Mouse (Mus musculus): Measurements from ENCODE around the gene Ankrd44. TPM values are rescaled to one million over a fixed set of nuclear protein-coding genes. Genes with fewer than 3 reads are reported as not detected.

The Ankrd44 gene
- polyA plus RNA-seq, 1 experiment from 2014 or later = 4.3 TPM

- no peak overlapping the region for H3K4me3 ChIP-seq (replicated peaks; ENCODE audit: low read depth, low read length)
- no peak overlapping the region for H3K9ac ChIP-seq (ENCODE audit: low read depth, low read length)
- H3K27ac ChIP-seq = no peak overlapping the region
- no peak overlapping the region for H3K4me2 ChIP-seq (ENCODE audit: low read length)
- 77% methylated on average over 1 of the region's 1 CpGs for WGBS
- H3K4me1 ChIP-seq (replicated peaks; ENCODE audit: insufficient read depth, low read length) = no peaks in the 10 kb centered on the region
- DNase-seq (ENCODE audit: low spot score) = no peak
- no peaks in the 10 kb centered on the region for H3K27me3 ChIP-seq (ENCODE audit: insufficient read depth, low read length)
- TF ChIP-seq CTCF (IDR thresholded peaks at IDR 0.05; ENCODE audit: low read depth) = no peak
- H3K9me3 ChIP-seq (replicated peaks; ENCODE audit: low read length) = no peaks in the 10 kb centered on the region
- ATAC-seq (replicated peaks; ENCODE audit: low FRiP score, low read depth) = no peak
- no peaks in the 10 kb centered on the region for H3K36me3 ChIP-seq (ENCODE audit: insufficient read depth, low read length)
Observed at GRCm38 (mm10) chr1:54679556-54679955, 246.6 kb downstream of the Ankrd44 start.

- DNase-seq (ENCODE audit: low spot score) (no peak), ATAC-seq (replicated peaks; ENCODE audit: low FRiP score, low read depth) (no peak)
Observed at GRCm38 (mm10) chr1:54678037-54678436, 248.2 kb downstream of the Ankrd44 start.

GRCm38 (mm10) chr1:54675478-54675877 is 250.7 kb downstream of the Ankrd44 start:
- Histone ChIP-seq H3K27me3 (ENCODE audit: insufficient read depth, low read length) (no peaks in the 10 kb centered on the region), H3K9me3 (replicated peaks; ENCODE audit: low read length) (no peaks in the 10 kb centered on the region), H3K4me2 (ENCODE audit: low read length) (no peak overlapping the region), H3K27ac (no peak overlapping the region), H3K4me3 (replicated peaks; ENCODE audit: low read depth, low read length) (no peak overlapping the region), H3K36me3 (ENCODE audit: insufficient read depth, low read length) (no peaks in the 10 kb centered on the region), H3K4me1 (replicated peaks; ENCODE audit: insufficient read depth, low read length) (no peaks in the 10 kb centered on the region), H3K9ac (ENCODE audit: low read depth, low read length) (no peak overlapping the region)
- no peak for TF ChIP-seq CTCF (IDR thresholded peaks at IDR 0.05; ENCODE audit: low read depth)
- no peak for ATAC-seq (replicated peaks; ENCODE audit: low FRiP score, low read depth)
- WGBS = 71% methylated on average over 5 of the region's 5 CpGs
- no peak for DNase-seq (ENCODE audit: low spot score)

More at GRCm38 (mm10) chr1:54678037-54678436, 248.2 kb downstream of the Ankrd44 start:
- no peaks in the 10 kb centered on the region for H3K9me3 ChIP-seq (replicated peaks; ENCODE audit: low read length)
- H3K4me2 ChIP-seq (ENCODE audit: low read length) = no peak overlapping the region
- H3K27ac ChIP-seq = no peak overlapping the region
- 55% methylated on average over 1 of the region's 1 CpGs for WGBS
- H3K36me3 ChIP-seq (ENCODE audit: insufficient read depth, low read length) = no peaks in the 10 kb centered on the region
- no peaks in the 10 kb centered on the region for H3K27me3 ChIP-seq (ENCODE audit: insufficient read depth, low read length)
- H3K9ac ChIP-seq (ENCODE audit: low read depth, low read length) = no peak overlapping the region
- TF ChIP-seq CTCF (IDR thresholded peaks at IDR 0.05; ENCODE audit: low read depth) = no peak
- no peaks in the 10 kb centered on the region for H3K4me1 ChIP-seq (replicated peaks; ENCODE audit: insufficient read depth, low read length)
- no peak overlapping the region for H3K4me3 ChIP-seq (replicated peaks; ENCODE audit: low read depth, low read length)

- H3K4me1 ChIP-seq (replicated peaks; ENCODE audit: insufficient read depth, low read length) = no peaks in the 10 kb centered on the region
- no peak for TF ChIP-seq CTCF (IDR thresholded peaks at IDR 0.05; ENCODE audit: low read depth)
- H3K9me3 ChIP-seq (replicated peaks; ENCODE audit: low read length) = no peaks in the 10 kb centered on the region
- 71% methylated on average over 2 of the region's 2 CpGs for WGBS
- DNase-seq (ENCODE audit: low spot score) = no peak
- H3K27ac ChIP-seq = no peak overlapping the region
- H3K4me3 ChIP-seq (replicated peaks; ENCODE audit: low read depth, low read length) = no peak overlapping the region
- H3K36me3 ChIP-seq (ENCODE audit: insufficient read depth, low read length) = no peaks in the 10 kb centered on the region
- H3K9ac ChIP-seq (ENCODE audit: low read depth, low read length) = no peak overlapping the region
- H3K27me3 ChIP-seq (ENCODE audit: insufficient read depth, low read length) = no peaks in the 10 kb centered on the region
- H3K4me2 ChIP-seq (ENCODE audit: low read length) = no peak overlapping the region
- ATAC-seq (replicated peaks; ENCODE audit: low FRiP score, low read depth) = no peak
Observed at GRCm38 (mm10) chr1:54667991-54668390, 258.2 kb downstream of the Ankrd44 start.

GRCm38 (mm10) chr1:54665582-54666405 is 260.4 kb downstream of the Ankrd44 start:
- DNase-seq (ENCODE audit: low spot score) = peak; percentile 87
- no peak for ATAC-seq (replicated peaks; ENCODE audit: low FRiP score, low read depth)
- Histone ChIP-seq H3K9ac (ENCODE audit: low read depth, low read length) (no peak overlapping the region), H3K4me2 (ENCODE audit: low read length) (no peak overlapping the region), H3K27ac (no peak overlapping the region), H3K9me3 (replicated peaks; ENCODE audit: low read length) (no peaks in the 10 kb centered on the region), H3K36me3 (ENCODE audit: insufficient read depth, low read length) (no peaks in the 10 kb centered on the region), H3K4me3 (replicated peaks; ENCODE audit: low read depth, low read length) (no peak overlapping the region), H3K4me1 (replicated peaks; ENCODE audit: insufficient read depth, low read length) (no peaks in the 10 kb centered on the region), H3K27me3 (ENCODE audit: insufficient read depth, low read length) (no peaks in the 10 kb centered on the region)
- 64% methylated on average over 8 of the region's 8 CpGs for WGBS
- TF ChIP-seq CTCF (IDR thresholded peaks at IDR 0.05; ENCODE audit: low read depth) = peak; percentile 93

GRCm38 (mm10) chr1:54665095-54665494 is 261.1 kb downstream of the Ankrd44 start:
- Histone ChIP-seq H3K9ac (ENCODE audit: low read depth, low read length) (no peak overlapping the region), H3K27me3 (ENCODE audit: insufficient read depth, low read length) (no peaks in the 10 kb centered on the region), H3K4me1 (replicated peaks; ENCODE audit: insufficient read depth, low read length) (no peaks in the 10 kb centered on the region), H3K27ac (no peak overlapping the region), H3K9me3 (replicated peaks; ENCODE audit: low read length) (no peaks in the 10 kb centered on the region), H3K4me3 (replicated peaks; ENCODE audit: low read depth, low read length) (no peak overlapping the region), H3K4me2 (ENCODE audit: low read length) (no peak overlapping the region), H3K36me3 (ENCODE audit: insufficient read depth, low read length) (no peaks in the 10 kb centered on the region)
- DNase-seq (ENCODE audit: low spot score) (no peak), ATAC-seq (replicated peaks; ENCODE audit: low FRiP score, low read depth) (no peak)
- WGBS = 78% methylated on average over 4 of the region's 4 CpGs
- no peak for TF ChIP-seq CTCF (IDR thresholded peaks at IDR 0.05; ENCODE audit: low read depth)
